Mouse (Mus musculus) heart, postnatal 10 days (tissue): ENCODE data around the gene Creg2. TPM values are rescaled to one million over a fixed set of nuclear protein-coding genes. Genes with fewer than 3 reads are reported as not detected.

ENCODE experiments used
- total RNA-seq, 2 experiments: library from RNA; stranded (reverse); gene quantifications; 2 replicates each; pipeline ENCODE4 v1.2.3; 2021

The Creg2 gene
- total RNA-seq, 2 experiments from 2014 or later: not detected

Other genes starting within 250 kb of the Creg2 start
- gene Tbc1d8, start 172.7 kb downstream of the Creg2 start, total RNA-seq: 1 to 10 TPM; 6.6 to 7.4 TPM
- gene Cnot11, start 116.5 kb downstream of the Creg2 start, total RNA-seq: 10 to 100 TPM; 17.7 to 18.3 TPM
- 10 to 100 TPM; 12.1 to 14.7 TPM for gene Rnf149, start 74.1 kb downstream of the Creg2 start, total RNA-seq
- gene Rfx8, start 69.5 kb upstream of the Creg2 start, total RNA-seq: under 1 TPM; 0.53 to 0.55 TPM
- gene Gm3646, start 153.9 kb upstream of the Creg2 start, total RNA-seq: 1 to 10 TPM; 6.9 to 7.5 TPM
- 100 to 1,000 TPM; 187 to 216 TPM for gene Map4k4, start 249.4 kb upstream of the Creg2 start, total RNA-seq